Mouse (Mus musculus) induced T-regulatory cell, adult 2 months (primary cell): ENCODE measurements around the gene Fndc8.
A peak's percentile ranks its signal among the peaks of the same experiment; 100 is the strongest.

ENCODE experiments used
- DNase-seq: peaks from one replicate; pipeline ENCODE4 v3.0.0-alpha.2; 2012; ENCODE audit warnings: low read depth

The Fndc8 gene

DNA sequence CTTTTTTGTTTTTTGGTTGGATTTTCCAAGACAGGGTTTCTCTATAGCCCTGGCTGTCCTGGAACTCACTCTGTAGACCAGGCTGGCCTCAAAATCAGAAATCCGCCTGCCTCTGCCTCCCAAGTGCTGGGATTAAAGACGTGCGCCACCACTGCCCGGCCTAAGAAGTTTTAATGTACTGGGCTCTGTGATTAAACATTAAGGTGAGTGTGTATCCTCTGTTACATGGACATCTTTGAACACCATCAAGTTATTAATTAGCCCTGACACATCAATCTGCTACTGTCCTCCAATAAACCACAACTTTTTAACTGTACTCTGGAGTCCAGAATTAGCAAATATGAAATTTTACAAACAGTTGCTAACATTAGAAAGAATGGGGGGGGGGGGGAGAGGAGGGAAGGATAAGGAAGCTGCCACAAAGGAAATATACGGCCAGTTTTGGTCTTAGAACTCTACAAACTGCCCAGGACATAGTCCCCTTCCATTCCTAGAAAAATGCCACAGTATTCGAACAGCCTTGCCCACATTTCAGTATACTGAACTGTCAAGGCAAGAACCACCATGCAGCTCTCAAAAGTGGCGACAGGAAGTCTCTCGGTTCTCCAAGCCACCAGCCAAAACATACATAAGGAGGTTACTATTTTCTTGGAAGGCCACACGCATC lies 22.3 kb upstream of the Fndc8 start:
- no peak for DNase-seq

DNA sequence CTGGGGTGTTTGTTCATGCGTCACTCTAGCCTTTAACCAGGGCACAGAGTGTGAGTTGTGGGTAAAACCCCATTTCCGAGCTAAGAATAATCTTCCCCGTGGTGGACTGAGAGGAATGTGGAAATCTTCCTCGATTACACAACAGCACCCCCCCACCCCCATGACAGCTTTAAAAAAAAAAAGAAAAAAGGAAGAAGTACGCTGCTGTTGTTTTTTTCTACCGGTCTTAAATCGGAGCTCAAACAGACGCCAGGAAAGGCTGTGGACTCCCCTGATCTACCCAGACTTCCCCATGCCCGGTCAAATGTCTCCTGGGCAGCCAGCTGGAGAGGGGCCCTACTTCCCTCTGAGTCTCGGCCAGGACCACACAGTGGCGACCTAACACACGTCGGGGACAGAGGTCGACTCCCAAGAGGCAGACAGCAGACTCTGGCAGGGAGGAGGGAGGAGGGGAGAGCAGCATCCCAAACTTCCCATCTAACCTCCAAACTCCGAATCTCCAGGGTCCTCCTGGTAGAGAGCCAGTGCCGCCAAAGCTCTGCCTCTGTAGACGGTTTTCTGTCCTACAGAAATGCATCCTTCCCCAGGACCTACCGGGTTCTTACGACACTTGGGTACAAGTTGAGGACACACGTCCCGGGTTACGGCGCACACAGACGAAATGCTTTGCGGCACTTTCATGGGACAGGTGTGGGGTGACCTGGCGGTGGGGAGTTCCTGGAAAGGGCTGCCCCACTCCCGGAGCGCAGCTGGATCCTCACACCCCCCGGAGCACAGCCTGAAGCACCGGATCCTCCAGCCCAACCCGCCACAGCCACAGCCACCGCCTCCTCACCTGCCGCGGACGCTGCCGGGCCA lies 21.5 kb upstream of the Fndc8 start:
- DNase-seq = peak; percentile 80

DNA sequence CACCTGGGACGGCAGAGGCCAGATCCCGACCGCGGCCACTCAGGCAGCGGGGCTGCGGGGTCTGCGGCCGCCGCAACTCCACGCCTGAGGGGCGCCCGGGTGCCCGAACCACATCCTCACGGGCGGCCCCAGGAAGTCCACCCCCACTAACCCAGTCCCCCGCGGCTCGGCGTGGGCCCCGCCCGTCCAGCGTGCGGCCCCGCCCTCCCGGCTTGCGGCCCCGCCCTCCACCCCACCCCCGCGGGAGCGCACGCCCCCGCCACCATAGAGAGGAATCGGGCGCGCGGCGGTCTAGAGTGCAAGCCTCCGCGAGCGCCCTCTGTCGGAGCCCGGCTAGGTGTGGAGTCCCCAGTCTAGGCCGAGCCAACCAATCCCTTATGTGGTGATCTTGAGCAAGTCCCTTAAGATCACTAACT lies 20.9 kb upstream of the Fndc8 start, which contains the start of gene Rffl:
TSS of gene Rffl (minus strand) at position 180 of the 416 bp plus-strand sequence.
- DNase-seq = peak; percentile 97

DNA sequence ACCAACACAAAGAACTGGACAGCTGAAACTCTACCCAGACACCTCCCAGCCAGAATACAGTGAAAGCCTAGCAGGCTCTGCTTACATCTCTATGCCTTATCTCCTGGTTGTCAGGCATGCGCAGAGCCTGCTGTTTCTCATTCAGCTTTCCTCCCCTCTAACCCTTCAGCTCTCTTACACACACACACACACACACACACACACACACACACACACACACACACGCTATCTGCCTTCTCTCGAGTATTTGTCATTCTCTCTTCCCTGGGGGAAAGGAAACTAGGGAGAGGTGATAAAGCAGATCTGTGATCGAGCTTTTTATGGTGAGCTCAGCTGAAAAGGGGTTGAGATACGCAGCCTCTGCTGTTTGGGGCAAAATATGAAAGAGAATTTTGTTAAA lies 17.0 kb upstream of the Fndc8 start:
- DNase-seq = no peak

DNA sequence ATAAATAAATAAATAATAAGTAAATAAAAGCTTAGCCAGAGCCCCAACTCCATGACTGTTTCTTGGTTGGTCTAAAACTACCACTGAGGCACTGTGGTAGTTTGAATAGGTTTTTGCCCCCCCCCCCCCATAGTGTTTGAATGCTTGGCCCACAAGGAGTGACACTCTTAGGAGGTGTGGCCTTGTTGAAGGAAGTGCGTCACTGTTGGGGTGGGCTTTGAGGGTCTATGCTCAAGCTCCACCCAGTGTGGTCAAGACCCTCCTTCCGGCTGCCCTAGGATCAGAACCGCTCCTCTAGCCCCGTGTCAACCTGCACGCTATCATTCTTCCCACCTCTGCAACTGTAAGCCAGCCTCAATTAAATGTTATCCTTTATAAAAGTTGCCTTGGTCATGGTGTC lies 16.3 kb upstream of the Fndc8 start:
- no peak for DNase-seq

DNA sequence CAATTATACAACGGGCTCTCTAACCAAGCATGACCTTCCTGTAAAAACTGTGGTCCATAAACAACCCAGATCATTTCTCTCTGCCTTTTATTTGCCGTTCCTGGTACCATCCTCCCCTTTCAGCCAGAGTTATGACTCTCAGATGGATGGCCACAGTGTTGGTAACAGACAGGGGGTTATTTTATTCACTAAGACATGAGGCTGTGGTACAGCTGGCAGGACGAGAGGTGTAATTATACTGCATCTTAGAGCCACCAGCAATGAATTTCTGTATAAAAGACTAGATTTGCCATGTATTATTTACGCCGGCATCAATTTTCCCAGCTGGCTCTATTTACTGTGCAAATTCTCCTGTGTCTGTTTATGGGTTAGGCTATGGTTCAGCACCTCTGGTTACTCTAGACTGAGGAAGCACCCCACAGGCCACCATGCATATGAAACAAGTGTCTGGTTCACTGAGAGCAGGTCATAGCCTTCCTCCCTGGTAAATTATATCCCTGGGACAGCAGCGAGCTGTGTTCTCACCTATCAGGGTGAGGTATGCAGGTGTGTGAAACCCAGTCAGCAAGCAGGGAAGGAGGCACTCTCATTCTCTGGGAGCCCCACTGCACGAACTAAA lies 14.1 kb upstream of the Fndc8 start:
- DNase-seq = no peak

DNA sequence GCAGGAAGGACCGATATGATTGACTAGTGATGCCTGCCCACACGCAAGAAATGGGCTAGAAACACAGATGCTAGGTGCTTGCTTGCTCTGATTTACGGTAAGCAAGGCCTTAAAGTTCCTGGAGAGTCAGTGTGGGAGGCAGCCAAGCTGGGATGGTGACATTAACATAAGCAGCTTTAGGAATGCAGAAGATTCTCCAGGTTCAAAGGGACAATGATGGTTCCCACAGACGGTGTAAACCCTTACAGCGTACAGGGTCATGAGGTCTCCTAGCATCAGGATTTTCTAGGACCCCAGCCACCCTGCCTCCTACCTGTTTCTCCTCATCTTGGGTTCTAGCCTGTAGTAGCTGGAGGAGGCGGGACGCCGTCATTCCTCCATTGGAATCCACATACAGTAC lies 8.7 kb upstream of the Fndc8 start:
- DNase-seq = no peak

DNA sequence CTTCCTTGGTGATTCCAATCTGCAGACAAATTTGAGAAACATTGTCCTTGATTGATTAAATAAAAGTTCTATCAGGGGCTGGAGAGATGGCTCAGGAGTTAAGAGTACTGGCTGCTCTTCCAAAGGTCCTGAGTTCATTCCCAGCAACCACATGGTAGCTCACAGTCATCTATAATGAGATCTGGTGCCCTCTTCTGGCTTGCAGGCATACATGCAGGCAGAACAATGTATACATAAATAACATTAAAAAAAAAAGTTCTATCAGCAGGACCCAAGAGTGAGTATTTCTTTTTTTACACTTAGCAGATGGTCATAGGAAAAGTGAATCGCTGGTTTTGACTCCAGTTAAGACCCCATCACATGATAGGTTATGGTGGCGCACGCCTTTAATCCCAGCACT lies 5.4 kb upstream of the Fndc8 start:
- DNase-seq = peak; percentile 48

DNA sequence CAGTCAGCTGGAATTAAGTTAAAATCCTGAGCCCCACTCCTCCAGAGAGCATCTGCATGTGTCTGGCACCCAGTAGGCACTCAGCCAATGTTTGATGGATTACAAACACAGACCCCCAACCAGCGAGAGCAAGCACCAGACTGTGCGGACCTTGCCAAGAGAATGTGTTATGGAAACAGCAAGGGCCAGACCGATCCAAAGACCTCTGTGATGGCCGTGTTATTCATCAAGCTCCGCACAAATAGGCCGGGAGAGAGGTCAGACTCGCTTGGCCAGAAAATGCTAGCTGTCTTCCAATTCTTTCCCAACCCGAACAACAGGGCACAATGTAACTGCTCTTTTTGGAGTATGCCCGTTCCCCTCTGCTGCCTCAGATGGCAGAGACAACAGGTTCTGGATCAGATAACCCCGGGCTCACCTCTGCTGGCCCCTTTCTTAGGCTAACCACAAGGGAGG lies 3.4 kb upstream of the Fndc8 start:
- DNase-seq = no peak

DNA sequence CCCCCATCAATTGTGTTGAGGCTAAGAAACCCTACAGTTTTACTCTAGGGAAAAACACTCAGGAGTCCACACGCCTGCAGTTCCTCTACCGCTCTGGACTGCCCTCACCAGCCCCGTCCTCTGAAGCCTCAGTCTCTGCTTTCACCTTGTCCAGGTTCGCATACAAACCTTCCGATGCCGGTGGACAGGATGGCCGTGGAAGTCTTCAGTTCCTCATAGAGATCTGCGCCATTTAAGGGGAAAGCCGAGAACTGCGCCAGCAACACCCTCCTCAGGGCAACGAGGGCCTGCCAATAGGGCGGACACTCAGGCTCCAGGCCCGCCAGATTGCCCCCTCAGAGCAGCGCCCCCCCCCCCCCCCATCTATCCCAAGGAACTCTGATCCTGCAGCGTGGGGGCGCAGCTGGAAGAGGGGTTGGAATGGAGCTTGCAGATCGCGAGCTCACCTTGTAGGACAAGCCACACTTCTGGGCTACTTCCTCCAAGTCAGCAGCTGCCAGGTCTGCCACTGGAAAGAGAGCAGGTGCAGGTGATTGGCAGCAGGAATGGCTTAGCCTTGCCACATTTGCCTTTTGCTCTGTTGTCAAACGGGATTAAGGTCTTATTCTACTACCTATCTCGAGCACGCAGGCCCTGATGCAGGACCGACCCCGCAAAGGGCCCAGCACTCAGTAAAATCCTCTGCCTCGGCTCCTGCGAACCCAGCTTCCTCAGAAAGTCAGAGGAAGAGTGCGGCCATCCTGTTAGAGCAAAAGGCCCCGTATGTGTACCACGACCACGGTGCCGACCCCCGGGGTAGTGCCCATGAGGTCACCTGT lies 2.2 kb upstream of the Fndc8 start:
- peak; percentile 58 for DNase-seq

DNA sequence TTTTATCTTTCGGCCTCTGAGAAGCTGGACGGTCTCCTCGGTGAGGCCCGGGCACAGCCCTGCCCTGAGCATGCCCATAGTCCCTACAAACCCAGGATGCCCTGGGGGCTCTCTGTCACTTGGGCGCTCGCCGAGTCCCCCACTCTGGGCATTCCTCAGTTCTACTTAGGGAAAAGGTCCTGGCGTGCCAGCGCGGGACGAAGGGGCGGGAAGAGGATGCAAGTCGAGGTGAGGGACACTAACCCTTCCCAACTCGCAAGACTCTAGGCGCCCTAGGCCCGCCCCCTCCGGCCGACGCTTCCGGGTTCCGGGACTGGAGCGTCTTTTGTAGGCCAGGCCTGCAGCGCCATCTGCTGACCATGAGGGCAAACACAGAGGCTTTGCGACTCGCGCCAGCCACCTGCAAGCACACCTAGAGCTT lies 1.6 kb upstream of the Fndc8 start, which contains the start of gene Rad51d:
TSS of gene Rad51d (minus strand) at position 273 of the 421 bp plus-strand sequence.
- DNase-seq = peak; percentile 98

DNA sequence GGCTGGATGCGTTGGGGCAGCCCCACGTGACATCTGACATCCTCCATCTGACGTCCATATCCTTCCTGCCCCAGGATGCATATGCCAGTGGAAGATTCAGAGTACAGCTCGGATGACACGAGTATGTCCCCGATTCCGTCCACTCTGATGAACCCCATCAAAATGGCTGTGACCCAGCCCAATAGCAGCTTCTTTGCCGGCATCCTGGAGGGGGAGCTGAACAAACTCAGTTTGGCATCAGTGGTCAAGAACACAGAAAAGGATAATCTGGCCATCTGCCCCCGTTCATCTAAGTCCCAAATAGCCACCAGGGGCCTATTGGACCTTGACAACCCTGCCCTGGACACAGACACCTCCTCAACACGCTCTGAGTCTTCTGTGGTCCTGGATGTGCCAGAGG lies 5.6 kb downstream of the Fndc8 start:
- no peak for DNase-seq

DNA sequence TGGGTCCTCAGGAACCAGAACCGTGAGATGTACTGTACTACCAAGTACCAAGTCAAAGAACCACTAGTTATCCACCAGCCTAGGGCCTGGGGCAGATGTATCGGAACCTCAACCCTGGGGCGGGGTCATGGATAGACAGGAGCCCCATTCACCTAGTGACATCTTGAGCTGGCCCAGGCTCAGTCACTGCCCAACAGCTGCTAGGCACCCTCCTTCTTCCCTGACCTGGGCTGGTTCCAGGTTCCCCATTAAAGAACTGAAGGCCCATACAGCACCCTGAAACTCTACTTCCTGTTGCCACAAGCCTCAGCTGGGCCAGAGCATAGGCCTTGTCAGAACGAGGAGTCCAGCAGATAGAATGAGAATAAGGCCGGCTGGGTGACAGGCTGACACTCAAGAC lies 7.8 kb downstream of the Fndc8 start:
- no peak for DNase-seq

DNA sequence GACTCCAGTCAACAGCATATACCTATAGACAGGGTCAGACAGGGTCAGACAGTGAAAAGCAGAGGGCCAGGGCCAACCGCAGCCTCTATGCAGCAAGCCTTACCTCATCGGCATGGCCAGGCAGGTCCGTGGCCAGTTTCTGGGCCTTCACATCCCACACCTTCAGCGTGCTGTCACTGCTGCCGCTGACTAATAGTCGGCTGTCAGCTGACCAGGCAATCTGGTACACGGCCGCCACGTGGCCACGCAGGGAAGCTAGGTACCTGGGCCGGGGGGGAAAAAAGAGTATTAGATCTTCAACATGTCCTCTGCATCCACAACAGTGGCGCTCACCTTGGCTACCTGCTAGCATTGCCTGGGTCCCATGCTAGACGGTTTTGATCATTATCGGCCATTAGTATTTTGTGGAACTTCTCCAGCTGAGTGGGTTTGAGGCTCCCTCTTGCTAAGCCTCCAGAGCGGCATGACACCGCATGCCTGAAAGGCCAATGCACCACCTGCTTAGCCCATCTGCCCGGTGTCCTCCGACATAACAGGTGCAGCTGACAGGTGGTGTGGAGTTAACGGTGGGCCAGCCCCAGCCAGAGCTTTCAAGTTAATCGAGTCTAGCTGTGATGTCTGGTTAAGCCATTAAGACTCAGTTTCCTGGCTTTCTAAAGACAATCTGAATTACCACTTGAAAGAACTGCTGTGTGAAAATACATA lies 9.8 kb downstream of the Fndc8 start:
- DNase-seq = no peak

DNA sequence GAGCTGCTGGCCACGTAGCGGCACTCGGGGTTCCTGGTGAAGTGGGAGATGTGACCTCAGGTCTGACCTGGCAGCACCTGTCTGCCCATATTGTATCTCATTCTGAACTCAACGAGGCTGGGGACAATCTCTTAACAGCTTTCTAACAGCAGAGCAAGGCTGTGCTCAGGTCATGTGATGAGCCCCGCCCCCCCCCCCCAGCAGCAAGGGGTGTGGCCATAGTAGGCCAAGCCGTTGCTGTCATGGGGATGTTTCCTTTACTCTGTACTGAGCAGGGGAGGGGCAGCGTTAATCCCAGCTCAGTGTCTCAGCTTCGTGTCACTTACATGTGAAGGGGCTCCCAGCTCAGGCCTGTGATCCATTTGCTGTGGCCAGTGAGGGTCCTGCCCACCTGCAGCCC lies 13.0 kb downstream of the Fndc8 start:
- no peak for DNase-seq

DNA sequence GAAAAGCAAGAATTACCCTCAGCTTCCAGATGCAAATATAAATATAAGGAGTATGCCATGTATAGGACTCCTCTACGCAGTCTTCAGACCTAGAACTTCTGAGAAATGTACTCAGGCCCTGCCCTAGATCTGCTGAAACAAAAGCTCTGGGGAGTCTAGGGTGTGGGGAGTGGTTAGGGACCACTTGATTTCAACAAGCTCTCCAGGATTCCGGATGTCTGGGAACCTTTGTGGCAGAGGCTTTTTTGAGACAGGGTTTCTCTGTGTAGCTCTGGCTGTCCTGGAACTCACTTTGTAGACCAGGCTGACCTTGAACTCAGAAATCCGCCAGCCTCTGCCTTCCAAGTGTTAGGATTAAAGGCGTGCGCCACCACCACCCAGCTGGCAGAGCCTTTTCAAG lies 13.9 kb downstream of the Fndc8 start:
- DNase-seq = no peak

DNA sequence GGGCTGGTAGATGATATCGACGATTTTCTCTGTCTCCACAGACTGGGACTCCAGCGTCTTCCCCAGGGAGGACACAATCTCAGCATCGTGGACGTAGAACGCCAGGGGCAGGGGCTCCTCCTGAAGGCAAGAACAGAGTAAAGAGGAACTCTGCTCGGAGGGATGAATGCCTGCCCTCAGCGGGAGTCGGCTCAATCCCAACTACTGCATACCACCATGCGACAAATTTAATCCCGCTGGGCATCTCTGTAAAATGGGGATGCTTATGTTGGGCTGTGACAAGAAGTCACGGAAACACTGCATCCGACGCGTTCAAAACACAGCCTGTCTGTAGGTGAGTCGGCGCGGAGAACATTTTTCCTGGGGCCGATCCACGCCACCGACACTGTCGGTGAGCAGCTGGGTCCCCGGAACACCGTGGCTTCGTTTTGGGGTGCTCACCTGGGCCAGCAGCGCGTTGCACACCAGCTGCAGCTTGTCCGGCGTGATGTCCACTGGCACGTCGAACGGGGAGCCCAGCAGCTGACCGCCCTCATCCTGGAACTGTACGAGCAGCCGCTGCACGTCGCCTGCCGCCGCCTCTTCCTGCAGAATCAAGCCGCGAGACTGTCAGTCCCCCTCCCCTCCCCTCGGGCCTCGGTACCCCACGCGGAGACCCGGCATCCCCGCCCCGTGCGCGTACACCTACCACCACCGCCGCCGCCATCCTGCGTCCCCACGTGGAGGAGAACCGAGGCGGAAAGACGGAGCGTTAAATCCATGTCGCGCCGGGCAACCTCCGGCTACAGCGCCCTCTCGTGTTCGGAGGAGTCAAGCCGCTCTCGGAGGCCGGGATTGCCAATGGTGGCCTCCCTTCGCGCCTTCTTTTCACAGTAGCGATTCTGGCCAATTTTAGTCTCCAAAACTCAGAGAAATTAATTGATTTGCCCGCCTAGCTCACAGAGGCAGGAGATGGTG lies 16.0 kb downstream of the Fndc8 start, which contains the start of gene Nle1:
TSS of gene Nle1 (minus strand) at position 761 of the 957 bp plus-strand sequence.
- peak; percentile 96 for DNase-seq

DNA sequence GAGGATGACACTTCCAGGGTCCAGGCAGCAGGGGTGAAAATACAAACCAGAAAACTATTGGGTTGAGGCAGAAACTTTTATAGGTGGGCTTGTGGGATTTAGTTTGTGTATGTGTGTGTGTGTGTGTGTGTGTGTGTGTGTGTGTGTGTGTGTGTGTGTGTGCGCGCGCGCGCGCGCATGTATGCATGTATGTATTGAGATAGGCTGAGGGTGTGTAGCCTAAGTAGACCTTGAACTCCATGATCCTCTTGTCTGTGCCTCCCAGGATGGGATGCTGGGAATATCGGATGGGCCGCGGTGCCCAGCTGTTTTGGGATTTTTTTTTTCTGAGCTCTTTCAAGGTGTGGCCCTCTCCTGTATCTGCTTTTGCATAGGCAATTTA lies 16.7 kb downstream of the Fndc8 start:
- no peak for DNase-seq

DNA sequence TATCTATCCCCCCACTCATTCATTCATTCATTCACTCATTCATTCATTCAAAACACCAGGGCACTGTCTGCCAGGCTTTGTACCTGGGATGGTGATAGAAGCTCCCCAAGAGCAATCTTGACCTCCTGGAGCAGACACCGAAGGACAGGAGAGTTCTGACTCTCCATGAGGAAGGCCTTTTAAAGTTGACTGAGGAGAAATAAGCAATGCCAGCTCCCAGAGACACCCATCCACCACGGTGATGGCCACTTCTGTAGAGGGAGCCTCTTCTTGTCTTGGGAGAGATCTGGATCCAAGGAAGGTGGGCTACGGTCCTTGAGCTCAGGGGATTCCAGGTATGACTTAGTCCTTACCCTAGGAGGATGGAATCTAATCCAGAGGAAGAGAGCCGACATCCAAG lies 18.3 kb downstream of the Fndc8 start, which contains the start of gene Unc45b:
TSS of gene Unc45b (plus strand) at position 301 of the 400 bp plus-strand sequence.
- no peak for DNase-seq
